Mouse (Mus musculus) spleen, adult 2 months (tissue): ENCODE measurements around the gene Map4k3.

Experiments used
- CTCF ChIP-seq: fragments of 200-500 bp; IDR thresholded peaks from 2 replicates; pipeline ENCODE4 v1.5.1; 2011; ENCODE audit warnings: mild to moderate bottlenecking, inconsistent platforms; ENCODE audit not compliant: insufficient read depth, insufficient read length, insufficient replicate concordance; ENCODE audit errors: extremely low read depth
- POLR2A ChIP-seq: fragments of 200-500 bp; IDR thresholded peaks from 2 replicates; pipeline ENCODE4 v1.6.1; 2011; ENCODE audit warnings: low read depth, low read length, inconsistent platforms

GRCm38 (mm10) chr17:80635794-80636193 is 92.5 kb downstream of the Map4k3 start:
- TF ChIP-seq CTCF (no peak), POLR2A (no peak)
